Mouse (Mus musculus) forebrain, embryonic 12.5 days (tissue): ENCODE measurements around the gene Atp6v0b. TPM values are rescaled to one million over a fixed set of nuclear protein-coding genes. Genes with fewer than 3 reads are reported as not detected.
A peak's percentile ranks its signal among the peaks of the same experiment; 100 is the strongest.

Source experiments
- ATAC-seq: fragments of 200-750 bp; cut with Nextera tagmentation; 2 replicates; pipeline ENCODE4 v1.8.0; 2017; ENCODE audit warnings: moderate TSS enrichment; ENCODE audit not compliant: low FRiP score
- H3K27ac ChIP-seq: fragments of 300-500 bp; sonication (generic); 2 replicates; pipeline ENCODE4 v1.5.1; 2016; ENCODE audit warnings: mild to moderate bottlenecking
- H3K27me3 ChIP-seq: fragments of 300-500 bp; sonication (generic); 2 replicates; pipeline ENCODE4 v1.6.1; 2016; ENCODE audit warnings: mild to moderate bottlenecking
- H3K36me3 ChIP-seq: fragments of 300-500 bp; sonication (generic); replicated peaks from 2 replicates; pipeline ENCODE4 v1.6.1; 2016; ENCODE audit warnings: mild to moderate bottlenecking
- H3K4me1 ChIP-seq: fragments of 300-500 bp; sonication (generic); 2 replicates; pipeline ENCODE4 v1.6.1; 2016
- H3K4me2 ChIP-seq: fragments of 300-500 bp; sonication (generic); 2 replicates; pipeline ENCODE4 v1.6.1; 2016; ENCODE audit warnings: mild to moderate bottlenecking, moderate library complexity
- H3K4me3 ChIP-seq: fragments of 300-500 bp; sonication (generic); replicated peaks from 2 replicates; pipeline ENCODE4 v1.5.1; 2016; ENCODE audit warnings: mild to moderate bottlenecking
- H3K9ac ChIP-seq: fragments of 300-500 bp; sonication (generic); 2 replicates; pipeline ENCODE4 v1.6.1; 2016; ENCODE audit warnings: mild to moderate bottlenecking
- H3K9me3 ChIP-seq: fragments of 300-500 bp; sonication (generic); 2 replicates; pipeline ENCODE4 v1.6.1; 2016
- WGBS: fragments of 180-500 bp; shearing (Covaris S2); methylation state at CpG from one replicate; pipeline ENCODE4 v1.1.7; 2016; 5-methylcytosine and 5-hydroxymethylcytosine counted together
- polyA plus RNA-seq: library from polyadenylated mRNA; unstranded; fragments of >200 nt; fragmentation: Nextera tagmentation; extraction: Ambion mirVana; gene quantifications from 2 replicates; pipeline ENCODE4 v1.2.1, GENCODE M21; 2016

The Atp6v0b gene
- polyA plus RNA-seq, 1 experiment from 2014 or later = 233 TPM

DNA sequence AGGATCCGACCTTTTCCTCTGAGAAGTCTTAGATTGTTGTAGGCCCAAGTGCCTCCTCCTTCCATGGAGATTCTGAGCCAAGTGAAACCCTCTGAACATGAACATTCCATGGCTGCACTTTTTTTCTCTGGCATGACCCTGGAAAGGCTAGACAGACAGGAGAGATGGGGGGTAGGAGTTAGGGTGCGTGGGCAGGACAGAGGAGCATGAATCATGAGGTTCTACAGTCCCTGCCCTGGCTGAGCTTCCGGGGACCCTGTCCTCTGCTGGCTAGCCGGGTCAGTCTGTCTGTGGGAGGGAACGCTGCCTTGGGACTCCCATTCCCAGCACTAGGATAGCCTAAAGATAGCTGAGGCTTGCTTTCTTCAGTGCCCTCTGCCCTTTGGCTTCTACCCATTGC is 42.7 kb downstream of the Atp6v0b start:
- H3K4me3 ChIP-seq = no peak overlapping the region
- no peak for ATAC-seq
- peaks cover 16% of the 10 kb centered on the region for H3K4me1 ChIP-seq
- no peak overlapping the region for H3K27ac ChIP-seq
- H3K9ac ChIP-seq = no peak overlapping the region
- no peaks in the 10 kb centered on the region for H3K9me3 ChIP-seq
- WGBS = 93% methylated on average over 5 of the region's 5 CpGs
- H3K4me2 ChIP-seq = no peak overlapping the region
- H3K27me3 ChIP-seq = no peaks in the 10 kb centered on the region; the same call in 1 of the 2 replicates
- H3K36me3 ChIP-seq = no peaks in the 10 kb centered on the region

DNA sequence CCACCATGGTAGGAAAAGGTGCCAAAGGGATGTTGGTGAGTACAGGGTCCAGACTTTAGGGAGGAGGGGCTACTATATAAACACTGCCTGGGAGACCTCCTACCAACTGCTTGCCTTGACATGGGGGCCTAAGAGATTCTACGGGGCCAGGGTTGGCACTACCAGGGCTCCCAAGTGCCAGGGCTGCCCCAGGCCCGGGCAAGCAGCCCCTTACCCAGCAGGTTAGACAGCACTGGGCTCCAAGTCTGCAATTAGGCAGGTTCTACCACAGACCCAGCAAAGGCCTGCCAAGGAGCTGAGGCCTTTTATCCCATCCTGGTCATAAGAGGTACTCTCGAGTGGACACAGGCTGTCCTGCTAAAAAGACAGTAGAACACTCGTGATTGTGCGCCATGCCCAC is 44.0 kb downstream of the Atp6v0b start:
- H3K9ac ChIP-seq = no peak overlapping the region
- peaks cover 6% of the 10 kb centered on the region for H3K4me1 ChIP-seq
- 89% methylated on average over 5 of the region's 5 CpGs for WGBS
- no peaks in the 10 kb centered on the region; the same call in 1 of the 2 replicates for H3K27me3 ChIP-seq
- H3K4me2 ChIP-seq = no peak overlapping the region
- no peaks in the 10 kb centered on the region for H3K9me3 ChIP-seq
- no peak overlapping the region for H3K27ac ChIP-seq
- H3K36me3 ChIP-seq = no peaks in the 10 kb centered on the region
- no peak for ATAC-seq
- no peak overlapping the region for H3K4me3 ChIP-seq

DNA sequence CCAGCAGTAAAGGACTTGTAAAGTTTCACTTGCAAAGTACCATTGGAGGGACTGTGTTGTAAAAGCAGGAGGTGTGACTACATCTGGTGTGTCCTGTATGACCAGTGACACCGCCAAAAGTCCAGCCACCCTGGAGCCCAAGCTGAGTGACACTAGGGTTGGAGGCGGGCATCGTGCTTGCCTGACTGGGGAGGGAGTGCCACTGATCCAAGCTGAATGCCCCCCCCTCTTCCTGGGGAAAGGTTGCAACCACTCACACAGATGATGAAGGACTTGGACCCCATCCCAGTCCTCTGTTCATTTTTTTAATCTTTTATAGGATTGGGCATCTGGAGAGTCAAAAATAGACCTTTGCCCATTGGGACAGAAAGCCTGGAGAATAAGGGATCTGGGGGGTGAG is 45.6 kb downstream of the Atp6v0b start:
- Histone ChIP-seq H3K4me3 (no peak overlapping the region), H3K36me3 (no peaks in the 10 kb centered on the region), H3K9ac (no peak overlapping the region), H3K4me1 (0 out of 2 replicates have a peak, but pooled peaks cover 2% of the 10 kb centered on the region), H3K4me2 (no peak overlapping the region), H3K27ac (no peak overlapping the region), H3K27me3 (no peaks in the 10 kb centered on the region), H3K9me3 (no peaks in the 10 kb centered on the region)
- 82% methylated on average over 3 of the region's 3 CpGs for WGBS
- no peak for ATAC-seq

DNA sequence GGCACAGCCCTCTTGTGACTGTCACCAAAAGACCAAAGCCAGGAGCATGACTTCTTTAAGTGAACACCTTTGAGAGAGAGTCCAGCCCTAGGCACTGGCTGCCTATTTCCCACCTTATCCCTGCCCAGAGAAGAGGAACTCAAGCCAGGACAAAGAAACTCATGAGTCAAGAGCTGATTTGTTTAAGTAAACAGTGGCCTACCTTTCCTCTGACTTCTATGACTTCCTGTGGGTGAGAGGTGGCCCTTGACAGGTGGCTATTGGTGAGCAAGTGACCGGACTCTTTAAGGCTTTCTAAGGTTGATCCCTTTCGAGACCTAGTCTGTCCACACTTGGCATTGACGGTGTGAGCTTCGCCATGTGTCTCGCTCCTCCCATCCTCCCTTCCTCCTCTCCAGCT is 46.3 kb downstream of the Atp6v0b start:
- Histone ChIP-seq H3K27me3 (no peaks in the 10 kb centered on the region), H3K36me3 (no peaks in the 10 kb centered on the region), H3K4me2 (no peak overlapping the region), H3K4me3 (no peak overlapping the region), H3K9ac (no peak overlapping the region), H3K4me1 (0 out of 2 replicates have a peak, but pooled peaks cover 2% of the 10 kb centered on the region), H3K27ac (no peak overlapping the region), H3K9me3 (no peaks in the 10 kb centered on the region)
- 94% methylated on average over 5 of the region's 5 CpGs for WGBS
- no peak for ATAC-seq

DNA sequence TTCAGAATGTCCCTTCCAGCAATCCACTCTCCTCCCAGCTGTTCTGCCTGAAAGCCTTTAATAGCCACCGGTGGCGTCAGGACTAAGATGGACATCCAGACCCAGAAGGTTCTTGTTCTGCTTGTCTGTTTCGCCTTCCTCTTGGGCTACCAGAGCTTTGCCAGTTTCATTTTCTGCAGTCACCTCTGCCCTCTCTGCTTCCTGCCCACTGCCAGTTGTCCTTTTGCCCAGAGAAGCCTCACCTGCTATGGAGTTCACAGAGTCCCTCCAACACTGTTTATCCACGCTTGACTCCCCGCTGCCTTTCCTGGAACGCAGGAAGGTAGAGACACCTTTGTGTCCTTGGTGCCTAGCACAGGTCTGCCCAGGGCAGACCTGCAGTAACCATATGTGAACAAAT is 47.8 kb downstream of the Atp6v0b start:
- Histone ChIP-seq H3K9ac (no peak overlapping the region), H3K27ac (no peak overlapping the region), H3K4me2 (no peak overlapping the region), H3K36me3 (no peaks in the 10 kb centered on the region), H3K4me1 (peaks cover 7% of the 10 kb centered on the region), H3K9me3 (no peaks in the 10 kb centered on the region), H3K4me3 (no peak overlapping the region), H3K27me3 (peaks cover 4% of the 10 kb centered on the region; the same call in 1 of the 2 replicates)
- no peak for ATAC-seq
- 81% methylated on average over 6 of the region's 6 CpGs for WGBS

DNA sequence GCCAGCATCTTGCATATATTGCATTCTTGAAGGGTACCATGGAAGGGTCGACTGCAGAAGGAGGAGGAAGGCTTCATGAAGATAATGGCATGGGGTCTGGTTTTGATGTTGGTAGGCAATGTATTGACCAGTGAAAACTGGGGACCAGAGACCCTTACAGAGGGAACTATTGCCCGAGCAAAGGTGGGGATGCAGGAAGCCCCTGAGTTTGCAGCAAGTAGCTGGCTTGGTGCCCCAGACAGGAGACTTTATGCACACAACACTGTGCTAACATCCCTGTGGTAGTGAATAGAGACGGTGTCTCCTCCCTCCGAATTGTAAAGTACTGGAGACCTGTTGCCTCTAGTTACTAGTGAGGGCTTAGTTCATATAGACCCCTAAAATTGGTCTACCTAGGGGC is 49.9 kb downstream of the Atp6v0b start:
- Histone ChIP-seq H3K36me3 (no peaks in the 10 kb centered on the region), H3K4me2 (no peak overlapping the region), H3K9ac (no peak overlapping the region), H3K27me3 (peaks cover 14% of the 10 kb centered on the region; the same call in 1 of the 2 replicates), H3K27ac (no peak overlapping the region), H3K9me3 (no peaks in the 10 kb centered on the region), H3K4me3 (no peak overlapping the region), H3K4me1 (peaks cover 11% of the 10 kb centered on the region)
- 78% methylated on average over 4 of the region's 4 CpGs for WGBS
- no peak for ATAC-seq

DNA sequence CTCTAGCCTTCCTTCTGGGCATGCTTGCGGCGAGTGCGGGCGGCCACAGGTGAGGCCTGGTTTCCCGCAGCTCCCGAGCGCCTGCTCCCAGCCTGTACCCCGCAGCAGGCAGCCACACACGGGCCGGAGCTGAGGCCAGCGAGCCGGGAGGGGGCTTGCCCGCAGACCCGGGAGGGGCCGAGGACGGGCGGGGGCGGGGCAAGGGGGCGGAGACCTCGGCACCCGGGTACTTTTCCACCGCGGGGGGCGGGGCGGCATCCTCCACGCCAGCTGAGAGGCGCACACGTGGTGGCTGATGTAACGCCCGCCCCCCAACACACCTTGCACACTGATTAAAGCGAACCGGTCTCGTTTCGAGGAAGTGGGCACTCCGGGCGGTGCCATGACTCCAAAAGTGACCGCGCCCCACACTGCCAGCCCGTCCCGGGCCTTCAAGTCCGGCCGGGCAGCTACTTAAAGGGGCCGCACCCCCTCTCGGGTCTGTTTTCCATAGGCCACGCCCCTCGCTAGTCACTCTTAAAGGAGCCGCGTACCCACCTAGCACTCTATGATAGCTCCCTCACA is 50.8 kb downstream of the Atp6v0b start:
- peak; percentile 91 for ATAC-seq
- Histone ChIP-seq H3K27me3 (peaks cover 14% of the 10 kb centered on the region; the same call in 1 of the 2 replicates), H3K4me1 (peaks cover 11% of the 10 kb centered on the region), H3K27ac (peak overlapping the region; percentile 81), H3K4me2 (peak overlapping the region; percentile 95), H3K9ac (peak overlapping the region; percentile 68), H3K36me3 (no peaks in the 10 kb centered on the region), H3K4me3 (peak overlapping the region; percentile 80), H3K9me3 (no peaks in the 10 kb centered on the region)
- under 1% methylated on average over 48 of the region's 48 CpGs for WGBS

DNA sequence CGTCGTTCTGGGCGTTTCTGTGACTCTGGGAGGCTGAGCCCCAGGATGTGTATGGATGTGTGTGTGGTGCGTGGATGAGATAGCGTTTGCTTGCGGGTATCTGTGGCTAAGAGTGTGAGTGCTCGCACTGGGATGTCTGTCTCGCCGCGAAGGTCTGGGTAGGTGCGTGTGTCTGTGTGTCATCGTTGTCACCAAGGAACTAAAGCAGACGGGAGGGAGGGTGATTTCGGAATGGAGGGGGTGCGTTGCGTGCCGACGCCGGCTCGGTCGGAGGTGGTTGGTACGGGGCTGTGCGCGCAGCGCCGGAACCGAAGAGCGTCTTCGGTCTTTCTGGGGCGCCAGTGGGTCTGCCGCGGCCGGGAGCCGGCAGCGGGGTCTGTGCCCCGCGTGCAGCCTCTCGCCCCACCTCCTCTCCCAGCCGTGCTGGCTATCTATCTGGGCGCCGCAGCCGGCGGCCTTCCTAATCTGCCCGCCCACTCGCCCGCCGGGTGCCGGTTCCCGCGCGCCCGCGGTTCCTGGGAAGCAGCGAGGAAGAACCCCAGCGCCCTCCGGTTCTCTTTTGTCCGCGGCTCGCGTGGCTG is 51.5 kb downstream of the Atp6v0b start:
- H3K4me1 ChIP-seq = peaks cover 11% of the 10 kb centered on the region
- H3K36me3 ChIP-seq = no peaks in the 10 kb centered on the region

DNA sequence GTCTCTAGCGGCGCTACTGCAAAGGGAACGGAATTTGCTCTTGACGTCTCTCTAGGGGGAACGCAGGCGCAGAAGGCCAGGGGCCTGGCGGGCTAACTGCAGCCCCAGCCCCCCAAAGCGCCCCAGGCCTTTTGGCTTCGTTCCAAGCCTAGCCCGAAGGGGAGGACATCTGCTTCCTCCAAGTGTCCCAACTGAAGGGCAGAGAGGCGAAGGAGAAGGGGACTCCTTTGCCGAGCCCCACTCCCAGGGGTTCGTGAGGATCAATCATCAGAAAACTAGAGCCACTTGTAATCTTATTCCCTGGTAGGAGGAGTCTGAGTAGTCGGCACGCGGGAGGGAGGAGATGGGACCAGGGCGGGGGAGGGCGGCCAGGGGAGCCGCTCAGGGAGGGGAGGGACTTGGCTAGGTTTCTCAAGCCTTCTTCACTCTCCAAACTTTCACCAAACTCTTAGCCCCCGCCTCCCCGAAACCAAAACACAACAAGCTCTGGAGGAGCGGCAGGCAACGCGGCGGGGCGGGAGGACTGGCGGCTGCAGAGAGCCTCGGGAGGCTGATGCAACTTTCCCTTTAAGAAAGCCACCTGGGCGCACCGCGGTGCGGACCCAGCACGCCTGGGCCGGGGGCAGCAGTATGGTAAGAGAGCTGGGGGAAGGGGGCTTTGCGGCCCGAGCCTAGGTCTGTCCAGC is 52.1 kb downstream of the Atp6v0b start:
- Histone ChIP-seq H3K4me2 (peak overlapping the region; percentile 95), H3K4me1 (peaks cover 15% of the 10 kb centered on the region), H3K9ac (peak overlapping the region; percentile 68), H3K4me3 (peak overlapping the region; percentile 80), H3K36me3 (no peaks in the 10 kb centered on the region), H3K27me3 (peaks cover 22% of the 10 kb centered on the region), H3K27ac (peak overlapping the region; percentile 81), H3K9me3 (no peaks in the 10 kb centered on the region)
- WGBS = 1% methylated on average over 35 of the region's 36 CpGs
- ATAC-seq = peak; percentile 58

More for the DNA sequence above, 51.5 kb downstream of the Atp6v0b start:
- under 1% methylated on average over 58 of the region's 60 CpGs for WGBS
- ATAC-seq = peak; percentile 47
- peak overlapping the region; percentile 80 for H3K4me3 ChIP-seq
- no peaks in the 10 kb centered on the region for H3K9me3 ChIP-seq
- H3K4me2 ChIP-seq = peak overlapping the region; percentile 95
- H3K27me3 ChIP-seq = peaks cover 16% of the 10 kb centered on the region
- H3K9ac ChIP-seq = peak overlapping the region; percentile 68
- peak overlapping the region; percentile 81 for H3K27ac ChIP-seq

DNA sequence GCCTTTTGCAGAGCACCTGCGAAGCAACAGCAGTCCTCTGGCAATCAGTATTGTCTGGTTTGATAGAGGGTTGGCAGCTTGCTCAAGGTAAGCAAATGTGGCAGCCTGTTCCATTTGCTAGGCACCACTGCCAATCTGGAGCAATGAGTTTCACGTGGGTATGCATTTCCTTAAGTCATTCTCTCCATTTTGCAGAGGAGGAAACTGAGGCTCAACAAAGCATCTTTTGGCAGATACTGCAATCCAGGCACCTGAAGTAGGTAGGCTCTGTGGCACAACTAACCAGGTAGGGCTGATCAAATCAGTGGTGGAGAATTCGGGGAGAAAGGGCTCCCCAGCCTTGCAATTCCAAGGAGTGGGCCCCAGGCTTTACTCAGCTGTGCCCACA is 52.7 kb downstream of the Atp6v0b start, which contains the start of gene Slc6a9:
Gene Slc6a9 (plus strand): TSS at position 50 of the 388 bp plus-strand sequence.
- Histone ChIP-seq H3K4me1 (peaks cover 19% of the 10 kb centered on the region), H3K27ac (peak within 1 kb of the TSS; percentile 81)

More for the DNA sequence above, 52.7 kb downstream of the Atp6v0b start, which contains the start of gene Slc6a9:
- ATAC-seq = no peak
- Histone ChIP-seq H3K9me3 (no peaks in the 10 kb centered on the region), H3K4me2 (peak within 1 kb of the TSS; percentile 95), H3K36me3 (no peaks in the 10 kb centered on the region), H3K27me3 (peaks cover 23% of the 10 kb centered on the region), H3K4me3 (peak within 1 kb of the TSS; percentile 80), H3K9ac (peak within 1 kb of the TSS; percentile 68)
- WGBS = 21% methylated on average over 3 of the region's 3 CpGs
